Mouse (Mus musculus): Measurements from ENCODE around the gene Igfbp5. TPM values are rescaled to one million over a fixed set of nuclear protein-coding genes. Genes with fewer than 3 reads are reported as not detected.

Gene Igfbp5
- polyA plus RNA-seq, 1 experiment from 2014 or later: 118 TPM

GRCm38 (mm10) chr1:72857142-72857541 is 17.5 kb downstream of the Igfbp5 start:
- no peaks in the 10 kb centered on the region for H3K9me3 ChIP-seq (replicated peaks; ENCODE audit: control insufficient read depth, low read length)
- 64% methylated on average over 7 of the region's 7 CpGs for WGBS (ENCODE audit: insufficient replicate concordance)

GRCm38 (mm10) chr1:72856209-72856909 is 18.3 kb downstream of the Igfbp5 start:
- WGBS (ENCODE audit: insufficient replicate concordance): 74% methylated on average over 19 of the region's 19 CpGs
- no peak for ATAC-seq (replicated peaks; ENCODE audit: insufficient number of reproducible peaks, low FRiP score, low TSS enrichment)

More at GRCm38 (mm10) chr1:72857142-72857541, 17.5 kb downstream of the Igfbp5 start:
- H3K4me3 ChIP-seq (ENCODE audit: low read depth, low read length): no peak overlapping the region
- no peaks in the 10 kb centered on the region for H3K27me3 ChIP-seq (ENCODE audit: control insufficient read depth, insufficient read depth, low read length)
- H3K4me1 ChIP-seq (ENCODE audit: control insufficient read depth, insufficient read depth, low read length): no peaks in the 10 kb centered on the region
- H3K36me3 ChIP-seq (ENCODE audit: control insufficient read depth, insufficient read depth, low read length): peaks cover 12% of the 10 kb centered on the region
- H3K9ac ChIP-seq (ENCODE audit: low read depth, low read length): no peak overlapping the region
- H3K27ac ChIP-seq (ENCODE audit: low read depth, low read length): no peak overlapping the region
- ATAC-seq (replicated peaks; ENCODE audit: insufficient number of reproducible peaks, low FRiP score, low TSS enrichment): no peak
- H3K4me2 ChIP-seq: no peak overlapping the region

GRCm38 (mm10) chr1:72855729-72856128 is 19.0 kb downstream of the Igfbp5 start:
- Histone ChIP-seq H3K9ac (ENCODE audit: low read depth, low read length) (no peak overlapping the region), H3K36me3 (ENCODE audit: control insufficient read depth, insufficient read depth, low read length) (peaks cover 8% of the 10 kb centered on the region), H3K27me3 (ENCODE audit: control insufficient read depth, insufficient read depth, low read length) (no peaks in the 10 kb centered on the region), H3K27ac (ENCODE audit: low read depth, low read length) (no peak overlapping the region), H3K4me2 (no peak overlapping the region), H3K4me1 (ENCODE audit: control insufficient read depth, insufficient read depth, low read length) (no peaks in the 10 kb centered on the region), H3K9me3 (replicated peaks; ENCODE audit: control insufficient read depth, low read length) (no peaks in the 10 kb centered on the region), H3K4me3 (ENCODE audit: low read depth, low read length) (no peak overlapping the region)
- 76% methylated on average over 10 of the region's 10 CpGs for WGBS (ENCODE audit: insufficient replicate concordance)
- no peak for ATAC-seq (replicated peaks; ENCODE audit: insufficient number of reproducible peaks, low FRiP score, low TSS enrichment)

More at GRCm38 (mm10) chr1:72856209-72856909, 18.3 kb downstream of the Igfbp5 start:
- Histone ChIP-seq H3K36me3 (ENCODE audit: control insufficient read depth, insufficient read depth, low read length) (peaks cover 12% of the 10 kb centered on the region), H3K27me3 (ENCODE audit: control insufficient read depth, insufficient read depth, low read length) (no peaks in the 10 kb centered on the region), H3K9ac (ENCODE audit: low read depth, low read length) (no peak overlapping the region), H3K9me3 (replicated peaks; ENCODE audit: control insufficient read depth, low read length) (no peaks in the 10 kb centered on the region), H3K4me3 (ENCODE audit: low read depth, low read length) (no peak overlapping the region), H3K27ac (ENCODE audit: low read depth, low read length) (no peak overlapping the region), H3K4me1 (ENCODE audit: control insufficient read depth, insufficient read depth, low read length) (no peaks in the 10 kb centered on the region), H3K4me2 (no peak overlapping the region)

GRCm38 (mm10) chr1:72854337-72855237 is 20.1 kb downstream of the Igfbp5 start:
- H3K36me3 ChIP-seq (ENCODE audit: control insufficient read depth, insufficient read depth, low read length): 0 out of 2 replicates have a peak, but pooled peaks cover 3% of the 10 kb centered on the region
- H3K27me3 ChIP-seq (ENCODE audit: control insufficient read depth, insufficient read depth, low read length): no peaks in the 10 kb centered on the region
- no peaks in the 10 kb centered on the region for H3K9me3 ChIP-seq (replicated peaks; ENCODE audit: control insufficient read depth, low read length)
- ATAC-seq (replicated peaks; ENCODE audit: insufficient number of reproducible peaks, low FRiP score, low TSS enrichment): no peak
- no peak overlapping the region for H3K4me3 ChIP-seq (ENCODE audit: low read depth, low read length)
- H3K4me2 ChIP-seq: no peak overlapping the region
- no peaks in the 10 kb centered on the region for H3K4me1 ChIP-seq (ENCODE audit: control insufficient read depth, insufficient read depth, low read length)
- 58% methylated on average over 10 of the region's 10 CpGs for WGBS (ENCODE audit: insufficient replicate concordance)
- no peak overlapping the region for H3K27ac ChIP-seq (ENCODE audit: low read depth, low read length)
- H3K9ac ChIP-seq (ENCODE audit: low read depth, low read length): no peak overlapping the region

GRCm38 (mm10) chr1:72853759-72854158 is 20.9 kb downstream of the Igfbp5 start:
- no peak overlapping the region for H3K27ac ChIP-seq (ENCODE audit: low read depth, low read length)
- no peaks in the 10 kb centered on the region for H3K9me3 ChIP-seq (replicated peaks; ENCODE audit: control insufficient read depth, low read length)
- H3K4me1 ChIP-seq (ENCODE audit: control insufficient read depth, insufficient read depth, low read length): no peaks in the 10 kb centered on the region
- H3K4me3 ChIP-seq (ENCODE audit: low read depth, low read length): no peak overlapping the region
- no peaks in the 10 kb centered on the region for H3K27me3 ChIP-seq (ENCODE audit: control insufficient read depth, insufficient read depth, low read length)
- no peak for ATAC-seq (replicated peaks; ENCODE audit: insufficient number of reproducible peaks, low FRiP score, low TSS enrichment)
- H3K9ac ChIP-seq (ENCODE audit: low read depth, low read length): no peak overlapping the region
- H3K36me3 ChIP-seq (ENCODE audit: control insufficient read depth, insufficient read depth, low read length): no peaks in the 10 kb centered on the region
- 85% methylated on average over 1 of the region's 1 CpGs for whole genome bisulfite sequencing (ENCODE audit: insufficient replicate concordance)
- no peak overlapping the region for H3K4me2 ChIP-seq

GRCm38 (mm10) chr1:72849037-72849436 is 25.6 kb downstream of the Igfbp5 start:
- Histone ChIP-seq H3K36me3 (ENCODE audit: control insufficient read depth, insufficient read depth, low read length) (no peaks in the 10 kb centered on the region), H3K9me3 (replicated peaks; ENCODE audit: control insufficient read depth, low read length) (no peaks in the 10 kb centered on the region), H3K4me3 (ENCODE audit: low read depth, low read length) (no peak overlapping the region), H3K4me1 (ENCODE audit: control insufficient read depth, insufficient read depth, low read length) (no peaks in the 10 kb centered on the region), H3K27ac (ENCODE audit: low read depth, low read length) (no peak overlapping the region), H3K9ac (ENCODE audit: low read depth, low read length) (no peak overlapping the region), H3K27me3 (ENCODE audit: control insufficient read depth, insufficient read depth, low read length) (no peaks in the 10 kb centered on the region), H3K4me2 (no peak overlapping the region)
- no peak for ATAC-seq (replicated peaks; ENCODE audit: insufficient number of reproducible peaks, low FRiP score, low TSS enrichment)
- WGBS (ENCODE audit: insufficient replicate concordance): 84% methylated on average over 8 of the region's 8 CpGs

- Histone ChIP-seq H3K36me3 (ENCODE audit: control insufficient read depth, insufficient read depth, low read length) (no peaks in the 10 kb centered on the region), H3K4me1 (ENCODE audit: control insufficient read depth, insufficient read depth, low read length) (no peaks in the 10 kb centered on the region), H3K4me2 (no peak overlapping the region), H3K9me3 (replicated peaks; ENCODE audit: control insufficient read depth, low read length) (no peaks in the 10 kb centered on the region), H3K9ac (ENCODE audit: low read depth, low read length) (no peak overlapping the region), H3K27ac (ENCODE audit: low read depth, low read length) (no peak overlapping the region), H3K27me3 (ENCODE audit: control insufficient read depth, insufficient read depth, low read length) (no peaks in the 10 kb centered on the region), H3K4me3 (ENCODE audit: low read depth, low read length) (no peak overlapping the region)
- 83% methylated on average over 4 of the region's 4 CpGs for WGBS (ENCODE audit: insufficient replicate concordance)
- no peak for ATAC-seq (replicated peaks; ENCODE audit: insufficient number of reproducible peaks, low FRiP score, low TSS enrichment)
These were observed 26.8 kb downstream of the Igfbp5 start for GRCm38 (mm10) chr1:72847849-72848380.

GRCm38 (mm10) chr1:72844675-72845074 is 30.0 kb downstream of the Igfbp5 start:
- Histone ChIP-seq H3K27ac (ENCODE audit: low read depth, low read length) (no peak overlapping the region), H3K9ac (ENCODE audit: low read depth, low read length) (no peak overlapping the region), H3K4me3 (ENCODE audit: low read depth, low read length) (no peak overlapping the region), H3K4me2 (no peak overlapping the region), H3K36me3 (ENCODE audit: control insufficient read depth, insufficient read depth, low read length) (no peaks in the 10 kb centered on the region), H3K4me1 (ENCODE audit: control insufficient read depth, insufficient read depth, low read length) (peaks cover under 1% of the 10 kb centered on the region; the same call in 1 of the 2 replicates), H3K9me3 (replicated peaks; ENCODE audit: control insufficient read depth, low read length) (no peaks in the 10 kb centered on the region), H3K27me3 (ENCODE audit: control insufficient read depth, insufficient read depth, low read length) (no peaks in the 10 kb centered on the region)
- no peak for ATAC-seq (replicated peaks; ENCODE audit: insufficient number of reproducible peaks, low FRiP score, low TSS enrichment)
- WGBS (ENCODE audit: insufficient replicate concordance): 85% methylated on average over 6 of the region's 6 CpGs
